Mouse (Mus musculus): Measurements from ENCODE around the gene Tcte1. TPM values are rescaled to one million over a fixed set of nuclear protein-coding genes. Genes with fewer than 3 reads are reported as not detected.

Gene Tcte1
- total RNA-seq, 1 experiment from 2014 or later = not detected

DNA sequence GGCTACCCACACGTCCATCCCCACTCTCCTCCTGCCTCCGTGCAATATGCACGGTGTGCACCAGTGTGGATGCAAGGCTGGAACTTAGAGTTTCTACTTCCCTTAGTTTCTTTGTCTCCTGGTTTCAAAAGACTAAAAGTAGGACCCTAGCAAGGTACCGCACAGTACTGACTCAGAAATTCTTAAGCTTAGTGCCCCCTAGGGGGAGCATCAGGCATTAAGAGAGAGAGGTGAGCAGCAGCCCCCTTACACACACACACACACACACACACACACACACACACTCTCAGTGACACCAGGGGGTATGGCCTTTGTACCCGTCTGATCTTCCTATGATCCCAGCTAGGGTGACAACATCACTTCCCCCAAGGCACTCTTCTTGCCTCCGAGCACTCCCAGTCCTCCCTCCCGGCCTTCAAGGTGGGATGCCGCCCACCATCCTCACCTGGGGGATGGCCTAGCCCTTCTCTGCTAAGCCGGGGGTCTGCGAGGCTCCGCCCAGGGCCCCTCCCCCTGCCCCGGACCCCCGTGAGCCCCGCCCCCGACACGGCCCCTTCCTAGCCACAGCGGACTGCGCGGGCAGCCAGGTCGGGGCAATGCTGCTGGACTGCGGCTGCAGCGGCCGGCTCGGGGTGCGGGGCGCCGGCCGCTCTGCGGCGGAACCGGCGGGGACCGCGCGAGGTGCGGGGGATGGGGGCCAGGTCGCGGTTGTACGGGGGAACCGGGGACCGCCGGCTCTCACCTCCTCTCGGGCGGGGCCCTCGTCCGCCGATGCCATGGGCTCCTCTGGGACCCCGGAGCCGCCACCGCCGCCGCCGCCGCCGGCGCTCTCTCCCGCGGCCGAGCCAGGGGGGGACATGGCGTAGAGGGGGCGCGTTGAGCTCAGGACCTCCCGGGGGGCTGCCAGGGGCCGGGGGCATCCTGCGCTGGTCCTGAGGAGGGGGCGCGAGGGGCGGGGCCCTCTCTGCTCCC is 25.6 kb downstream of the Tcte1 start:
- DNase-seq = no peak

DNA sequence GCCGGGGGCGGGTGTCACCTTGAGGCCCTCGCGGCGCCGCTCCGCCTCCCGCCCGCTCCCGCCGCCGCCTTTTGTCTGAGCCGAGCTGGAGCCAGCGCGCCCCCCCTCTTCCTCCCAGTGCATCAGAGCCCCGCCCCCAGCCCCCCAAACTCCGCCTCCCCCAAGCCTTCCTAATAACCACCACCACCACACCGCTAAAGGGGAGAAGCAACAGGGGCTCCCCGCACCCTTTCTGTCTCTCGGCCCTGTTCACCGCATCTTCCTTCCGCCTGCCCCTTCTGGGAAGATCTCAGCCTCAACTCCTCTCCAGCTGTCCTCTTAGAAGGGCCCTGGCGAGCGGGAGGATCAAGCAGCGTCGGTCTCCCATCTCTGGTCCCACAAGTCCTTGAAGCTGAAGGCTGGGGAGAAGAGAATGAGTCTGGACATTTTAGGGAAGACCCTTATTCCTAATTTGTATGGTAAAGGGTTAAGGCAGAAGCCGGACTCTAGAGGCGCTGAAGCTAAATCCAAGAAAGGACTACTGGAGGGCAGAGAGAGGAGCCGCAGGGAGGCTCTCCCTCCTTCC is 26.5 kb downstream of the Tcte1 start, which contains the start of gene Tmem151b:
Gene Tmem151b, minus strand, starts transcription at position 61 of the 565 bp plus-strand sequence.
- peak; percentile 48 for DNase-seq

DNA sequence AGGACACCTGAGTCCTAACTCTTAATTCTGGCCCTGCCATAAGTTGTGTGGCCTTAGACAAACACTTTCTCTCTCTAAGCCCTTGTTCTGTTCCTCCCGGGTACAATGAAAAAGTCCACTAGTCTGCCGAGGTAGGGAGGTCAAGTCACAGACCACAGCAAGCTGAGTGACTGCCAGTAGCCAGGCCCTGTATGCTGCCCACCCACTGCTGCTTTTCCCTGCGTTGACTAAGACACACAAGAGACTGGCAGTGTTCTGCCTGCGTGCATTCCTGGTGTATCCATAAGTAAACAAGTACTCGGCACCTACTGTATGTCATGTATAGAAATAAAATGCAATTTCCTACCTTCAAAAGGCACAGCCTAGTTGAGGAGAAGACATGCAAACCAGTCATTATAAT is 27.0 kb downstream of the Tcte1 start:
- no peak for DNase-seq

DNA sequence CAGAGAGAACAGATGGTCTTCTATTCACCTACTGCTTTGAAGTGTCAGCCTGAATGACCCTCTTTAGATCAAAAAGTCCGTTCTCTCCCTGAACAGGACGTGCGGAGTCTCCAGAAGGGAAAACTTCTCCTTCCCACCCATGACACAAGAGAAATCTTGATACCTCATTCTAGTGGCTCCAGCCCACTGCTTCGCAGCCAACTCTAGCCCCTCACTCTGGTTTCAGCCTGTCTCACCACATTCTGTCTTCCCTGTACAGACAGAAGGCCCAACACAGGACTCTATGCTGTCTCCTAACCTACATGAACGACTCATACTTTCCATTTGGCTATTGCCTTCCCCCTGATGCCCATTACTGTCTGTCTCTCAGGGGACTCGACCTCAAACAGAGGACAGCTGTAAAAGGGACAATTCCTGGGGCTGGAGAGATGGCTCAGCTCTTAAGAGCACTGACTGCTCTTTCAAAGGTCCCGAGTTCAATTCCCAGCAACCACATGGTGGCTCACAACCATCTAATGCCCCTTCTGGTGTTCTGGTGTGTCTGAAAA is 28.1 kb downstream of the Tcte1 start:
- DNase-seq = no peak

DNA sequence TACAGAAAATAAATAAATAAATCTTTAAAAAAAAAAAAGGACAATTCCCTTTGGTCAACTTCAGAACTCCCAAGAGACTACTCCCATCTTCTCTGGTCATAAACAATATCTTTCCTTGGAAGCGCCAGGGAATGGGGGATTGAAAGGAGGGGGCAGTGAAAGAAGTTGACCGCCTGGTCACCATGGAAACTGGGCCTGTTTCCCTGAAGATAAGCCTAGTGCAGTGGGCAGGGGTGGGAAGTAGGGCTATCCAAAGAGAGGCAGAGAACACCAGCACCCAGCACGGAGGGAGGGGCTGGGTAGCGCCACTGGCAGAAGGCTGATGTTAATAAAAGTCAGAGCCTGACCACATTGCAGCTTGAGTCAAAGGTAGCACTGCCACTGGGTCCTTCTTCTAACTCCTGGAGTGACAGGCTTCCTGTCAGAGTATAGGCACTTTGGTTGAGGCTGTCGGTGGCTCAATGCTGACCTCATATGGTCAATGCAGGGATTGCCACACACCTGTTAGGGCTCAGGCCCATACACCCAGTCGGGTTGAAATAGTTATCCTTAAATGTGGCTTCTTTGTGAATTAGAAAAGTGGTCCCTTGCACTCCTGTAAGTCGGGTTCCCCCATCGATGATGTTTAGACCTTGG is 28.7 kb downstream of the Tcte1 start:
- peak; percentile 74 for DNase-seq

DNA sequence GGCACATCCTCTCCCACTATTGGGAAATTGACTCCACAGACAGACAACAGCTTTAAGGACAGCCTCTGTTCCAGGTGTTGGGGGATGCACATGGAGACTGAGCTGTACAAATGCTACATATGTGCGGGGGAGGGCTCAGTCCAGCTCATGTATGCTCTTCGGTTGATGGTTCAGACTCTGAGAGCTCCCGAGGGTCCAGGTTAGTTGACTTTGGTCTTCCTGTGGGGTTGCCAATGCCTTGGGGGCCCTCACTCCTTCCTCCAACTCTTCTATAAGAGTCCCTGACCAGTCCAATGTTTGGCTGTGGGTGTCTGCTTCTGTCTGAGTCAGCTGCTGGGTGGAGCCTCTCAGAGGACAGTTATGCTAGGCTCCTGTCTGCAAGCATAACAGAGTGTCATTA is 29.8 kb downstream of the Tcte1 start:
- DNase-seq = no peak

DNA sequence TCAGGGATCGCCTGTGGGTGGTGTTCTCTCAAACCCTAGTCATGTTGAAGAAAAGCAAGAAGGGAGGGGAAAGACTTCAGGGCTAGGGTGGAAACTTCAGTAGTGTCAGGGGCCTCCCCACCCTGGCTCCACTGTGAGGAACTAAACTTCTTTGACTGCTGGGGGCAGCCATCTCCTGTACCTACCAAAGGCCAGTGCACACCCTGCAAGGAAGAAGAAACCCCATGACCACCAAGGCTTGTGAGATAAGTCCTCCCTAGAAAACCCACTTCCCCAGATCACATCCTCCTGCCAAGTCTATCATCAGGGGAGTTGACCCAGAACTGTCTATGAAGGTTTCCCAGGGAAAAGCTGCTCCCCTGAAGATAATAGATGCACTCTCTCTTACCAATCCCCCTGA is 31.2 kb downstream of the Tcte1 start:
- no peak for DNase-seq

DNA sequence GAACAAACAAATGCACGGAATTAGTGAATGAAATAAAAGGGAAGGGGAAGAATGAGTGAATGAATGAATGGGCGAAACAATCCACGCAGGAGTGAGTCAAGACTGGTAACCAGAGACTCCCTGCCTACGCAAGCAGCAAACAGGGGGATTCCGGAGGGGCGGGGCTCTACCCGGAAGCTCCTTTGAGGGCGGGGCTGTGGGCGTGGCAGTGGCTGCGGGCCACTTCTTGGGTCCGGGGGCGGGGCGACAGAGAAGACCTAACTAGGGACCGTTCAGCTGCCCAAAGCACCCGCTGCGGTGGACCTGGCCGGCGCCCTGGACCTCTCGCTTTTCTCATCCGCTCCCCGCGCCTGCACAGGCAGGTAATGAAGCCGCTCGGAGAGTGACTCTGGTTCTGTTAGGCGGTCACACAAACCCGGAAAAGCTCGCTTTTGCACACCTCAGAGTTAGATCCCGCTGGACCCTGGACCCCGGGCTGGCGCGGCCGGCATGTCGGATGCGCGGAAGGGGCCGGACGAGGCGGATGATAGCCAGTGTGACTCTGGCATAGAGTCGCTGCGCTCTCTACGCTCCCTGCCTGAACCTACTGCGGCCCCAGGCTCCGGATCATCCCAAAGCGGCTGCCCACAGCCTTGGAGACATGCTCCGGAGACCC is 32.3 kb downstream of the Tcte1 start, which contains the start of gene Nfkbie:
Gene Nfkbie, plus strand, starts transcription at position 252 of the 655 bp plus-strand sequence.
- peak; percentile 98 for DNase-seq

DNA sequence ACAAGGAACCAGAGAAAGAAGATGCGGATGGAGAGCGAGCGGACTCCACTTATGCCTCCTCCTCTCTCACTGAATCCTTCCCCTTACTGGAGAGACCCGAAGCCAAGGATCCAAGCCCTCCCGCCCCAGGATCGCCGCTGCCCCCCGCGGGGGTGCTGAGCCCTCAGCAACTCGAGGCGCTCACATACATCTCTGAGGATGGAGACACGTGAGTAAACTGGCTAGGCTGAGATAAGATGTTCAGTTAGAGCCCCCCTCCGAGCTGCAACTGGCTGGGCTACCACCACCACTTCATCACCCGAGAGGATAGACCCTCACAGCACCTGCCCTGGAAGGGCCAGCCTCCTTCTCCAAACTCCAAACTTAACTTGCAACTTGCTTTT is 32.9 kb downstream of the Tcte1 start:
- no peak for DNase-seq

DNA sequence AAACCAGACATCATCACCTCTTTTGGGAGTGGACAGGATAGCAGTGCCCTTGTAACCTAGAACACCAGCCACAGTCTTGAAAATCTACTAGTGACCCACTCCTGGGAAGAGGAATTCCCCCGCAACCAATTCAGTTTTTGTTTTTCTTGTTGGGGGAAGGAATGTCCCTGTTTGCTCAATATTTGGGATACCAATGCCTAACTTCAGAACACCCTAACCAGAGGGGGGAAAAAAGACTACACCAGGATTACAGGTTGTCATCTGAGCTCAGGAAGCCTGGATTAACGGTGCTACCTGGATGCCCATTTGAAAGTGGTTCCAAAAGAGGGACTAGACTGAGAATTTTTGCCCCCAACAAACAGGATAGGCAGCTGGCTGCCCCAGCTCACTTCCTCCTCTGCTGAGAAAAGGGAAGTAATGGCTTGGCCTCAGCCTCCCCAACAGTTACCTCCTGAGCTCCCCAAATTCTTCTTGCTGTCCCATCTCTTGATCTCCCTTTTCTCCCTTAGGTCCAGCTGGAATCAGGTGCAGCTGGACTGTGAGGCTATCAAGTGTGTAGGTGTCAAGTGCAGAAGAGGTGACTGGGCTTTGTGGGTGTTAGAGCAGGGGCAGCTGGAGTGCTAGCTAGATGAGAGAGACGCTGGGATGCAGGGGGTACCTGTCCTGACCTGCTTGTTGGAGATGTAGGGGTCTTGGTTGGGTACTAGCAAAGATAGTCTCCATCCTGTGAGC is 33.4 kb downstream of the Tcte1 start:
- no peak for DNase-seq

DNA sequence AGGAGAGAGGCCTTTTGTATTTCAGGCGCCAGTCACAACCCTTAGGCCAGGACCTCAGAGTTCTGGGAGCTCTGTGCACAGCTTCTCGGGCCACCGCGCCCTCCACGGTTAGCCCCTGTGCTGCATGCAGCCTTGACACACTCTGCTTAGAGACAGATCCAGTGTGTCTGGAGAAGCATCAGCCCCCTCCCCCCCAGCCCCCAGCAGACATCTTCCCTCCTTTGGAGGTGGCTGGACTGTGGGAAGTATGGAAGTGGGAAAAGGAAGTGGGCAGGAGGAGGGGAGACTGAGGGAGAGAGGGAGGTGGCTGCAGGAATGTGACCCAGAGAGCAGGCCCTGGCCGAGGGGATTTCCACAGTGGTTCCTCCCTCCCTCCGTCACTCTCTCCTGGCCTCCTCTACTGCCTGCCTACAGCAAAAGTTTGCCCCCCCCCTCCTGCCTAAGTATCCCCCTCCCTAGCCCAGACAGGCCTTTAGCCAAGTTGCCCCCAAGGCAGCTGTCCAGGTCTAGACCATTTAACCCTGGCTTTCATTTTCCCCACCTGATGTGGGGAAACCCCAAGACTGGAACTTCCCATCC is 34.1 kb downstream of the Tcte1 start:
- DNase-seq = no peak

DNA sequence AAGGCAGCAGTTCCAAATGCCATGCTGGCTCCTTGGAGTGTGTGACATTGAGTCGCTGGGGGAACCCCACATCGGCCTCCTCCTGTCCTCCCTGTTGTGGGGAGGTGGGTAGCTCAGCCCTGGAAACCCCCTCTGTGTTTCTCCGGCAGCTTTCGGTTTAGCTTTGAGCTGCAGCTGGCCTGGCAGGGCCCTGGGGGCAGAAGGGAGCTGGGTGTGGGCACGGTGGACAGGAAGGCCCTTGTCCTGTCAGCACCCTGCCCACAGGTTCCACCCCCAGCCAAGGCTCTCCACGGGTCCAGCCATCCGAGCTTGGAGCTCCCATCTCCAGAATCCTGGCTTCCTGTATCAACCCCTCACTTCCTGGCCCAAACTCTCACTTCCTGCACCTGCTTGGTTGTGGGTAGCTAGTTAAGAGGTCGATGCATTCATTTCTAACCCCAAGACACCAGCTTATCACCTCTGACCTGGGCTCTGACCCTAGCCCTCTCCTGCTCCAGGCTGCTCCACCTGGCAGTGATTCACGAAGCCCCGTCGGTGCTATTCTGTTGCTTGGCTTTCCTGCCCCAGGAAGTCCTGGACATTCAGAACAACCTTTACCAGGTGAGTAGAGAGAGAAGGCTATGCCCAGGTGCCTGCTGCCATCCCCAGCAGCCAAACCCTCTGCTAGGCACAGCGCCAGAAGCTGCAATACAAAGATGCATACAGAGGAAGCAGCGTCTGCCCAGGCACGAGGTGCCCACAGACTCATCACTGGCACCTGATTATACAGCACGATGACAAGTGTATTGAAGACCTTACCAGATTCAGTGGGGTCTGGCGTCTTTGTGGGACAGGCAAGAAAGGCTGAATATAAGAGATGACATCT is 35.0 kb downstream of the Tcte1 start:
- no peak for DNase-seq

DNA sequence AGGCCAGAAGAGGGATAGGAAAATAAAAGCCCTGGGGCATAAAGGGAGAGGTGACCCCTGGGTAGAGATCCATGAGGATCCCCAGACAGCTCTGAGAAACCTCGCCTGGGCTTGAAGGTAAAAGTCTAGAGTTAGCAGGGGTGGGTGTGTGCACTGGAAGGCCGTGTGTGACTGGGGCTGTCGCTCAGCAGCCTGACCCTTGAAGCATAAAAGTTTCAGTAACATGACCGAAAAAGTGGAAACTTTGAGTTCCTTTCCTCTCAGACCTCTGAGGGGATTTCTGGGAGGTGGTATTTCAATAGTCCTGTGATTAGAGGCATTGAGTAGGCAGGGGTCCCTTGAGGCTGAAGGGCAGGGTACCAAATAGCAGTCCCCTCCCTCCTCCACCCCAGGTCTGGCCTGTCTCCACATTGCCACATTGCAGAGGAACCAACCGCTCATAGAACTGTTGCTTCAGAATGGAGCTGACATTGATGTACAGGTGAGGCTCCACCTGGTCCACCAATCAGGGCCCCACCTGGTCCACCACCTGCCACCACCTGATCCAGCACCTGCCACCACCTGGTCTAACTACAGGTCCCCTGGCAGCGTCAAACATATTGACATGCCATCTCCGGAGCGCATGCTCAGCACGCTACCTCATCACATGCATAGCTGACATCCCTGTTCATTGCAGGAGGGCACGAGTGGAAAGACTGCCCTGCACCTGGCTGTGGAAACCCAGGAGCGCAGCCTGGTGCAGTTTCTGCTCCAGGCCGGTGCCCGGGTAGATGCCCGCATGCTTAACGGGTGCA is 36.7 kb downstream of the Tcte1 start:
- no peak for DNase-seq

DNA sequence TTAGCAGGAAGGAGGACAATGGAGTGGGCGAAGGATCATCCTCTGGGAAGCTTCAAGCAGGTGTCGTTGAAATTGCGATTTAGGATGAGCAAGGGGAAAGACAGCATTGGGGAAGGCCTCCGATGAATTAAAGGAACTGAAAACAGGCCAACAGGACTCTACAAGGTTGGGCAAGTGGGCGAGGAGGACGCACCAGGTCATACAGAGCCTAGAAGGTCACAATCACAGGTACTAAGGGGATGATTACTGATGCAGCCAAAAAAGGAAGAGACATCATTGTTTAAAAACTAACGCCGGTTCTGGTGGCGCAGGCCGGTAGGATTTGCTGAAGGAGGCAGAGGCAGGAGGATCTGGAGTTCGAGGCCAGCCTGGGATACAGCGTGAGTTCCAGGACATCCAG is 40.0 kb downstream of the Tcte1 start:
- DNase-seq = no peak

DNA sequence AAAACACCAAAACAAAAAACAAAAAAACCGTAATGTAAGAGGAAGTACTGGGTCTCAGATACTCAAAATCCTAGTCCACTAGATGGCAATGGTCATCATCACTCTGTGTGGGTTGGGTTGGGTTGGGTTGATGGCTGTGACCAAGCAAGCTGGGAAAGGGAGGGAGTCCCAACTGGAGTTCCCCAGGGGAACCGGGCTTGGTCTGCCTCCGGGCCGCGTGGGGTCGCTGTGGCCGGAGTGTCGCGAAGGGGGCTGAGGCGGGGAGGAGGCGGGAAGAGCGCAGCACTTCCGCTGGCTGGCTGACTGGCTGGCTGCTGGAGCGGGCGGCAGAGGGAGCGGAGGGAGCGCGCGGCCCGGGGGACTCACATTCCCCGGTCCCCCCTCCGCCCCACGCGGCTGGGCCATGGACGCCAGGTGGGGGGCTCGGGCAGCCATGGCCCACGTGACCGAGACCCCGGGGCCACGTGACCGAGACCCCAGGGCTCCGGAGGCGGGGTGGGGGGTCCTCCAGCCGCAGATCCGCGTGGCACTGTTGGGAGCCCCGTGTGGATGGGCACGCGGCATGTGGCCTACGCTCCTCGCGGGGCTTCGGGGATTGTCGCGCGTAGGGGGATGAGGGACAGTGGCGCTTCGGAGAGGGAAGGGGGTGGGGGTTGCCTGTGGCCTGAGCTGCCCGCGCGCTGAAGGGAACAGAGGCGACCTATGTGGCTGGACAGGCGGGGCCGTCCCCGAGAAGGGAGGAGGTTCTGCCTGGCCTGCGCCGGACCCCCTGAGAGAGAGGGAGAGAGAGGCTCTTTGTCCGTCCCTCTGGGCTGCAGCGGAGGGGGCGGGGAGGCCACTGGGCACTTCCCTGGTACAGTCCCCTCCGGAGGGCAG is 40.7 kb downstream of the Tcte1 start, which contains the start of gene Slc35b2:
Gene Slc35b2, plus strand, starts transcription at position 220 of the 876 bp plus-strand sequence.
- DNase-seq = peak; percentile 97

DNA sequence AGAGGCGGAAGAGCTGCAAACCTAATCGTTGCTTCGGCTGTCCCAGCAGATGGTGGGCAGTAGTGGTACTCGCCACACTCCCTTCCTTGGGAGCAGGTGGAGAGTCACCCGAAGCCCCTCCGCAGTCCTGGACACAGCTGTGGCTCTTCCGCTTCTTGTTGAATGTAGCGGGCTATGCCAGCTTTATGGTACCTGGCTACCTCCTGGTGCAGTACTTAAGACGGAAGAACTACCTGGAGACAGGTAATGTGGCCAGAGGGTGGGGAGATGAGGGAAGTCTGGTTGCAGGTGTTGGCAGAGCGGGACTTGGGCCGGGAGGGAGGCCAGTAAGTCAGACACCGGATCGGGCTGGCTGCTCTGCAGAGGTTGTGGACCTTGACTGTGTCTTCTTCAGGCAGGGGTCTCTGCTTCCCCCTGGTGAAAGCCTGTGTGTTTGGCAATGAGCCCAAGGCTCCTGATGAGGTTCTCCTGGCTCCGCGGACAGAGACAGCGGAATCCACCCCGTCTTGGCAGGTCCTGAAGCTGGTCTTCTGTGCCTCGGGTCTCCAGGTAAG is 41.4 kb downstream of the Tcte1 start:
- DNase-seq = no peak

DNA sequence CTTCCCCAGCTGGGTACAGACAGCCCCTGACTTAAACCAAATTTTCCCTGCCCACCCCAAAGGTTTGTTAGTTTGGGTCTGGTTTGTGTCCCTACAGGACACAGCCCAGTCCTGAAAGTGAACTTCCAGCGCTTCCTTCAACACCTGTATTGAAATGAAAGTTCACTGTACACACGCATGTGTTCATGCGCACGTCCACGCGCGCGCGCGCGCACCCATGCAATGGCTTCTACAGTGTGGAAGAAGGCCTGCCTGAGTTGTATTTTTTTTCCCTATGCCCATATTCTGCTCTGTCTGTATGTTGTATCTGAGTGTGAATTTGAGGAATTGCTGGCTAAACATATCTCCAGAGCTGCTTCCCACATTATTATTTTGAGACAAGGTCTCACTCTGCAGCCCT is 41.9 kb downstream of the Tcte1 start:
- DNase-seq = no peak

DNA sequence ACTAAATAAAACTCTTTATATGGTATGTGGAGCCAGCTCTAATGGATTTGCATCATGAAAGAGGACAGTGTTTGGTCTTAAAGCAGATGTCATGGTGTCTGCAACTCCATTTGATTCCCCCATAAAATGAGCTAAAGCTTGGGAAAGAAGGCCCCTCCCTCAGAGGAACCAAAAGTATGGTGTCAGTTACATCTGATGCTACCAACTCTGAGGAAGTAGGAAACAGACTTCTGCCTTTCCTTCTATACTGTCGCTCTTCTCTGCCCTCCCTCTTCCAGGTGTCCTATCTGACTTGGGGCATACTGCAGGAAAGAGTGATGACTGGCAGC is 42.8 kb downstream of the Tcte1 start:
- DNase-seq = no peak

All from adrenal gland, postnatal 25 days (tissue).